Mouse (Mus musculus): ENCODE data around the gene Pias3. TPM values are rescaled to one million over a fixed set of nuclear protein-coding genes. Genes with fewer than 3 reads are reported as not detected.

Gene Pias3
- total and polyA plus RNA-seq, 2 experiments from 2014 or later = 17.4 to 19.3 TPM

DNA sequence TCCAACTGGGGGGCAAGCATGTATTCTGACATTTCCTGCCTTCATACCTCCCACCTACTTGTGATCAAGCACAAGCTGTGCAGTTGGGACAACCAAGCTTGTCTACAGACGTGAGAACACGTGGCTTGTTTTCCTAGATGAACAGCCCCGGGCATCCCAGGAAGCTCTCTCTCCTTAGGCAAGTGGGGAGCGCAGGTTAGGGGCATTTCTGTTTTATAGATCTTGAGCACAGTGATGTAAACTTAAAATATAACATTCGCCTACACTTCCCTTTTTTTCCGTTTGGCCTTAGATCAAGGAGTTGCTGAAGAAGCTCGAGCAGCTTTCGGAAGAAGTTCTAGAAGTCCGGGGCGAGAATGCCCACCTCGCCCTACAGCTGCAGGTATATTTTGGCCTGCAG, 7.3 kb upstream of the Pias3 start:
- no peaks in the 10 kb centered on the region for H3K36me3 ChIP-seq (replicated peaks; ENCODE audit: control insufficient read depth, insufficient read depth, low read length)
- TF ChIP-seq CTCF (IDR thresholded peaks at IDR 0.05; ENCODE audit: low read depth) (no peak), EP300 (IDR thresholded peaks at IDR 0.05; ENCODE audit: low read depth) (no peak)
- H3K9ac ChIP-seq (replicated peaks; ENCODE audit: low read depth, low read length) = no peak overlapping the region
- no peak overlapping the region for H3K27ac ChIP-seq (ENCODE audit: low read depth)
- ATAC-seq (ENCODE audit: insufficient read depth, low read depth) = no peak
- peaks cover 19% of the 10 kb centered on the region; the same call in 1 of the 2 replicates for H3K27me3 ChIP-seq (ENCODE audit: control insufficient read depth, insufficient read depth, low read length)
- H3K4me3 ChIP-seq (ENCODE audit: low read depth, low read length) = no peak overlapping the region
- H3K9me3 ChIP-seq (replicated peaks; ENCODE audit: control insufficient read depth, low read length) = no peaks in the 10 kb centered on the region
- DNase-seq (ENCODE audit: low spot score) = no peak
- WGBS = 70% methylated on average over 11 of the region's 11 CpGs
- H3K4me1 ChIP-seq (ENCODE audit: control insufficient read depth, insufficient read depth) = no peaks in the 10 kb centered on the region
- no peak overlapping the region for H3K4me2 ChIP-seq (ENCODE audit: low read depth, low read length)

DNA sequence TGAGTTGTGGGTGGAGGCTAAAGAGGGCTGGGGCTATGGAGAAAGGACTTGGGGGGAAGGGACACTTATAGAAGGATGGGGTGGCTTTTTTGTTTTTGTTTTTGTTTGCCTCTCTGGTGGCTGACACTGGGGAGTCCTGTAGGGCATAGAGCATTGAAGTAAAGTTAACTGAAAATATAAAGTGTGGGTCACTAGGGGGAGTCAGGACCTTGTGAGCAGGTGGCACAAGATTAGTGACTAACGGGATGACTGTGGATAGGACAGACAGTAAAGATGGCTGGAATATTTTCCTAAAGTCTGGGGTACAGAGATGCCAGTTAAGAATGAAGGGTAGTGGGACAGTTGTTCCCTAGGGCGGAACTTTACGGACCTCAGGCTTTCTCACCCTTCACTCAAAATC, 5.9 kb upstream of the Pias3 start:
- DNase-seq (ENCODE audit: low spot score) = no peak
- Histone ChIP-seq H3K4me3 (ENCODE audit: low read depth, low read length) (no peak overlapping the region), H3K27me3 (ENCODE audit: control insufficient read depth, insufficient read depth, low read length) (peaks cover 7% of the 10 kb centered on the region; the same call in 1 of the 2 replicates), H3K9ac (replicated peaks; ENCODE audit: low read depth, low read length) (no peak overlapping the region), H3K27ac (ENCODE audit: low read depth) (no peak overlapping the region), H3K4me2 (ENCODE audit: low read depth, low read length) (no peak overlapping the region), H3K36me3 (replicated peaks; ENCODE audit: control insufficient read depth, insufficient read depth, low read length) (no peaks in the 10 kb centered on the region), H3K4me1 (ENCODE audit: control insufficient read depth, insufficient read depth) (no peaks in the 10 kb centered on the region), H3K9me3 (replicated peaks; ENCODE audit: control insufficient read depth, low read length) (no peaks in the 10 kb centered on the region)
- TF ChIP-seq CTCF (IDR thresholded peaks at IDR 0.05; ENCODE audit: low read depth) = peak; percentile 41
- TF ChIP-seq EP300 (IDR thresholded peaks at IDR 0.05; ENCODE audit: low read depth) = no peak
- ATAC-seq (ENCODE audit: insufficient read depth, low read depth) = no peak
- 57% methylated on average over 3 of the region's 3 CpGs for WGBS

DNA sequence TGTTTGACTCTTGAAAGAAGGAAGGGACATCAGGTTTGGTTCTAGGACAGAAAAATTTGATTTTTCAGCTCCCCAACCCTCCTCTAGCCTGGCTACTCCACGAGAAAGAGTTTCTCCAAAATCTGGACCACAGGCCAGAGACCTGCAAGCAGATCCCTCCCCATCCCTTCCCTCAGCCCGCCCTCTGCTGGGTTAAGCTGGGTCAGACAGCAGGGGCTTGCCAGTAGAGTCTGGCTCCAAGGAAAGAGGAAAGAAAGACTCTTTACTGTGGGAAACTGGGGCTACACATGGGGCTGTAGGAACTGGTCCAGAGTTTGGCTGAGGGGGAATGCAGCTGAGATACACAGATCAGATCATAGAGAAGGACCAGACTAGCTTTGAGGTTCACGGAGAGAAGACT, 3.7 kb upstream of the Pias3 start:
- no peaks in the 10 kb centered on the region for H3K27me3 ChIP-seq (ENCODE audit: control insufficient read depth, insufficient read depth, low read length)
- H3K36me3 ChIP-seq (replicated peaks; ENCODE audit: control insufficient read depth, insufficient read depth, low read length) = no peaks in the 10 kb centered on the region
- no peak for ATAC-seq (ENCODE audit: insufficient read depth, low read depth)
- H3K9ac ChIP-seq (replicated peaks; ENCODE audit: low read depth, low read length) = no peak overlapping the region
- H3K4me2 ChIP-seq (ENCODE audit: low read depth, low read length) = no peak overlapping the region
- WGBS = 22% methylated on average over 3 of the region's 3 CpGs
- TF ChIP-seq CTCF (IDR thresholded peaks at IDR 0.05; ENCODE audit: low read depth) (peak; percentile 48), EP300 (IDR thresholded peaks at IDR 0.05; ENCODE audit: low read depth) (no peak)
- no peaks in the 10 kb centered on the region for H3K9me3 ChIP-seq (replicated peaks; ENCODE audit: control insufficient read depth, low read length)
- DNase-seq (ENCODE audit: low spot score) = peak; percentile 38
- no peaks in the 10 kb centered on the region; the same call in 1 of the 2 replicates for H3K4me1 ChIP-seq (ENCODE audit: control insufficient read depth, insufficient read depth)
- no peak overlapping the region for H3K4me3 ChIP-seq (ENCODE audit: low read depth, low read length)
- no peak overlapping the region for H3K27ac ChIP-seq (ENCODE audit: low read depth)

DNA sequence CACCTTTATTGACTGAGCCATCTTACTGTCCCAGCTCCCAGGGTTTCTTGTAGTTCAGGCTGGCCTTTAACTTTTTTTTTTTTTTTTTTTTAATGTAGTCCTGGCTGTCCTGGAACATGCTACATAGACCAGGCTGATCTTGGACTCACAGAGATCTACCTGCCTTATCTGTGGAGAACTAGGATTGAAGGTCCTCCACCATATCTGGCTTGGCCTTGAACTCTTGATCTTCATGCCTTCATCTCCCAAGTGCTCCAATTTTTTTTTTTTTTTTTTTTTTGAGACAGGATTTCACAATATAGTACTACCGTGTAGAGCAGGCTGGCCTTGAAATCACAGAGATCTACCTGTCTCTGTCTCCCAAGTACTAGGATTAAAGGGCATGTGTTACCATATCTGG, 2.6 kb upstream of the Pias3 start:
- Histone ChIP-seq H3K9ac (replicated peaks; ENCODE audit: low read depth, low read length) (no peak overlapping the region), H3K9me3 (replicated peaks; ENCODE audit: control insufficient read depth, low read length) (no peaks in the 10 kb centered on the region), H3K4me1 (ENCODE audit: control insufficient read depth, insufficient read depth) (no peaks in the 10 kb centered on the region; the same call in 1 of the 2 replicates), H3K4me2 (ENCODE audit: low read depth, low read length) (no peak overlapping the region), H3K27ac (ENCODE audit: low read depth) (no peak overlapping the region), H3K36me3 (replicated peaks; ENCODE audit: control insufficient read depth, insufficient read depth, low read length) (no peaks in the 10 kb centered on the region), H3K27me3 (ENCODE audit: control insufficient read depth, insufficient read depth, low read length) (no peaks in the 10 kb centered on the region), H3K4me3 (ENCODE audit: low read depth, low read length) (no peak overlapping the region)
- TF ChIP-seq CTCF (IDR thresholded peaks at IDR 0.05; ENCODE audit: low read depth) (no peak), EP300 (IDR thresholded peaks at IDR 0.05; ENCODE audit: low read depth) (no peak)
- WGBS = 91% methylated on average over 1 of the region's 1 CpGs
- no peak for DNase-seq (ENCODE audit: low spot score)
- ATAC-seq (ENCODE audit: insufficient read depth, low read depth) = no peak

DNA sequence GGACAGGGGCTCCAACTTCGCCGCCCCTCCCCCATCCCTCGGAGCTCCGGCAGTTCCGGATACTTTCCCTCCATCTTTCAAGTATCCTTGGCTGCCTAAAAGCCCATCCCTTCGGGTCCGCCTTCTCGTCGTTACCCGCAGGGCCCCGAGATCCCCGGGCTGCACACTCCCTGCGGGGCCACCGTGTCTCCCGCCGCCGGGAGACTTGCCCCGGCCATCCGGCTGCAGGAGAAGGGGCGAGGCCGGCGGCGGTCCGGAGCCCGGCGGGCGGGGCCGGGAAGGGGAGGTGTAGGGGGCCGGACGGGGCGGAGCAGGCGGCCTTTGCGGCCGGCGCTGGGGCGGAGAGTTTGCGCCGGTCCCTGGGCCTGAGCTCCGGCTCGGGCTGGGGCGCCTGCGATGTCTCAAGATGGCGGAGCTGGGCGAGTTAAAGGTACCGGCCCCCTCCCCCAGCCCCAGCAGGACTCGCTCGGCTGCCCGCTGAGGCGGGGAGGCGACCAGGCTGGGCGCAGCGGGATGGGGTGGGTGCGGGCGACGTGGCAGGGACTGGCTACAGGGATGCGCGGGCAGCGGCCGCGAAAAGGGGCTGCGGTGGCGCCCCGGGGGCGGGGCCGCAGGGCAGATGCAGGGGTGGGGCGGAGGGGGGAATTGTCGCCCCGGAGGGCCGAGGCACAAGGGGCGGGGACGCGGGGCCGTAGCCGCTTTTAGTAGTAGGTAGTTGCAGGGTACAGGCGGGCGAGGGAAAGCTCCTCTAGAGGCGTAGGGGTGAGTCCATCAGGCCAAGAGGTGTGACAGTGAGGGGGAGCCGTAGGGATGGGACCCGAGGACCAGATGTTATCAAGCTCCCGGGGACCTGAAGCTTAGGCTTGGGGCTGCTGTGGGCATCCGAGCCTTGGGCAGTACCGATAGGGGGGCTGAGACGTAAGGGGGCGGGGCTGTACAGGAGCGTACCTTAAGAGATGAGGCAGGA, 865 bp downstream of the Pias3 start:
- DNase-seq (ENCODE audit: low spot score) (peak; percentile 88), ATAC-seq (ENCODE audit: insufficient read depth, low read depth) (peak; percentile 96)
- Histone ChIP-seq H3K27ac (ENCODE audit: low read depth) (peak overlapping the region; percentile 91), H3K4me2 (ENCODE audit: low read depth, low read length) (peak overlapping the region; percentile 79), H3K4me3 (ENCODE audit: low read depth, low read length) (peak overlapping the region; percentile 84), H3K27me3 (ENCODE audit: control insufficient read depth, insufficient read depth, low read length) (no peaks in the 10 kb centered on the region), H3K9ac (replicated peaks; ENCODE audit: low read depth, low read length) (peak overlapping the region; percentile 72), H3K36me3 (replicated peaks; ENCODE audit: control insufficient read depth, insufficient read depth, low read length) (peaks cover 16% of the 10 kb centered on the region), H3K4me1 (ENCODE audit: control insufficient read depth, insufficient read depth) (no peaks in the 10 kb centered on the region; the same call in 1 of the 2 replicates), H3K9me3 (replicated peaks; ENCODE audit: control insufficient read depth, low read length) (no peaks in the 10 kb centered on the region)
- WGBS = under 1% methylated on average over 73 of the region's 85 CpGs
- TF ChIP-seq CTCF (IDR thresholded peaks at IDR 0.05; ENCODE audit: low read depth) (no peak), EP300 (IDR thresholded peaks at IDR 0.05; ENCODE audit: low read depth) (no peak; the same call in 1 of the 2 replicates)
